Mouse (Mus musculus) brain, embryonic 14.5 days (tissue): ENCODE data around the gene Gng10.

Experiments
- CTCF ChIP-seq: fragments of 200-500 bp; IDR thresholded peaks from 2 replicates; pipeline ENCODE4 v1.5.1; 2012; ENCODE audit warnings: inconsistent platforms, mild to moderate bottlenecking, moderate library complexity, borderline replicate concordance; ENCODE audit not compliant: insufficient read depth, insufficient read length; ENCODE audit errors: extremely low read depth
- POLR2A ChIP-seq: fragments of 200-500 bp; IDR thresholded peaks from 2 replicates; pipeline ENCODE4 v1.6.1; 2012; ENCODE audit warnings: mild to moderate bottlenecking, inconsistent platforms, borderline replicate concordance; ENCODE audit not compliant: poor library complexity, insufficient read depth, insufficient read length, severe bottlenecking; ENCODE audit errors: extremely low read depth

GRCm38 (mm10) chr4:58997081-58997480 is 37.8 kb upstream of the Gng10 start:
- no peak for TF ChIP-seq CTCF
- no peak for TF ChIP-seq POLR2A
